Comparison of ENCODE assay signal across 9 mouse cellular contexts in genomic region chr11:103774228-103774530, GRCm38 (mm10). TPM values are rescaled to one million over a fixed set of nuclear protein-coding genes. Genes with fewer than 3 reads are reported as not detected.
DNase-seq lines count a peak whose midpoint lies in the region; ATAC-seq and TF ChIP-seq lines count a peak whose summit lies in the region.
"Had no signal": no experiment of that assay in that cellular context is flagged by ENCODE, and none has a peak within 500 bp of the region (broad histone marks: within the 10 kb centered on the region; RNA-seq: fewer than 3 reads in every experiment).

No protein-coding gene starts in this region.

- peaks cover 74% of the 10 kb centered on the region for H3K27me3 ChIP-seq in kidney, postnatal 0 days (ENCODE audit: insufficient read depth, low read length)
- H3K27me3 ChIP-seq in embryonic facial prominence, embryonic 15.5 days, result peaks cover 85% of the 10 kb centered on the region
- peaks cover 84% of the 10 kb centered on the region for H3K27me3 ChIP-seq in intestine, embryonic 15.5 days (replicated peaks)
- H3K27me3 ChIP-seq in neural tube, embryonic 13.5 days, result peaks cover 80% of the 10 kb centered on the region

- H3K27ac ChIP-seq in kidney, postnatal 0 days, result no peak overlapping the region
- H3K27ac ChIP-seq in embryonic facial prominence, embryonic 15.5 days (replicated peaks), result no peak overlapping the region
- no peak overlapping the region for H3K27ac ChIP-seq in intestine, embryonic 15.5 days
- H3K27ac ChIP-seq in neural tube, embryonic 13.5 days (replicated peaks), result no peak overlapping the region

- H3K9me3 ChIP-seq in kidney, postnatal 0 days (replicated peaks; ENCODE audit: low read length), result no peaks in the 10 kb centered on the region
- H3K9me3 ChIP-seq in embryonic facial prominence, embryonic 15.5 days (replicated peaks), result no peaks in the 10 kb centered on the region
- no peaks in the 10 kb centered on the region for H3K9me3 ChIP-seq in intestine, embryonic 15.5 days
- no peaks in the 10 kb centered on the region for H3K9me3 ChIP-seq in neural tube, embryonic 13.5 days

- no peak for DNase-seq in kidney, postnatal 0 days (ENCODE audit: low spot score)
- DNase-seq in kidney, adult 8-10 months, result no peak
- DNase-seq in adrenal gland, adult (ENCODE audit: inconsistent age in 2 of 2, low spot score in 1 of 2), result no peak
- DNase-seq in natural killer cell, adult 2 months (ENCODE audit: low spot score in 2 of 2), result no peak

- no peaks in the 10 kb centered on the region for H3K36me3 ChIP-seq in kidney, postnatal 0 days (ENCODE audit: insufficient read depth, low read length)
- H3K36me3 ChIP-seq in embryonic facial prominence, embryonic 15.5 days, result no peaks in the 10 kb centered on the region
- H3K36me3 ChIP-seq in intestine, embryonic 15.5 days, result no peaks in the 10 kb centered on the region
- no peaks in the 10 kb centered on the region for H3K36me3 ChIP-seq in neural tube, embryonic 13.5 days

- no peaks in the 10 kb centered on the region; the same call in 1 of the 2 replicates for H3K4me1 ChIP-seq in kidney, postnatal 0 days (replicated peaks; ENCODE audit: insufficient read depth, low read length)
- H3K4me1 ChIP-seq in embryonic facial prominence, embryonic 15.5 days, result peaks cover 29% of the 10 kb centered on the region
- peaks cover 21% of the 10 kb centered on the region for H3K4me1 ChIP-seq in intestine, embryonic 15.5 days (replicated peaks)
- H3K4me1 ChIP-seq in neural tube, embryonic 13.5 days (replicated peaks), result peaks cover 45% of the 10 kb centered on the region

- 0% methylated on average over 15 of the region's 19 CpGs for WGBS in kidney, postnatal 0 days
- under 1% methylated on average over 19 of the region's 19 CpGs for WGBS in embryonic facial prominence, embryonic 15.5 days
- WGBS in intestine, embryonic 15.5 days, result under 1% methylated on average over 19 of the region's 19 CpGs
- under 1% methylated on average over 19 of the region's 19 CpGs for WGBS in neural tube, embryonic 13.5 days

- peak overlapping the region; percentile 24 for H3K4me3 ChIP-seq in kidney, postnatal 0 days (replicated peaks; ENCODE audit: low read depth, low read length)
- peak overlapping the region; percentile 41 for H3K4me3 ChIP-seq in embryonic facial prominence, embryonic 15.5 days (replicated peaks)
- H3K4me3 ChIP-seq in intestine, embryonic 15.5 days (replicated peaks), result peak overlapping the region; percentile 31
- peak overlapping the region; percentile 42 for H3K4me3 ChIP-seq in neural tube, embryonic 13.5 days

- H3K9ac ChIP-seq in kidney, postnatal 0 days (ENCODE audit: low read depth, low read length), result no peak overlapping the region
- no peak overlapping the region for H3K9ac ChIP-seq in embryonic facial prominence, embryonic 15.5 days
- H3K9ac ChIP-seq in intestine, embryonic 15.5 days, result no peak overlapping the region
- peak overlapping the region; percentile 66 for H3K9ac ChIP-seq in neural tube, embryonic 13.5 days

- H3K4me2 ChIP-seq in kidney, postnatal 0 days (ENCODE audit: low read length), result peak overlapping the region; percentile 45
- peak overlapping the region; percentile 54 for H3K4me2 ChIP-seq in embryonic facial prominence, embryonic 15.5 days (replicated peaks)
- peak overlapping the region; percentile 61 for H3K4me2 ChIP-seq in intestine, embryonic 15.5 days (replicated peaks)
- peak overlapping the region; percentile 69 for H3K4me2 ChIP-seq in neural tube, embryonic 13.5 days

- ATAC-seq in kidney, postnatal 0 days (replicated peaks; ENCODE audit: low FRiP score, low read depth), result no peak
- ATAC-seq in embryonic facial prominence, embryonic 15.5 days (ENCODE audit: insufficient number of reproducible peaks, low FRiP score, low TSS enrichment, low read depth), result no peak
- 0 out of 2 replicates have a peak, but pooled peaks have one; percentile 23 for ATAC-seq in intestine, embryonic 15.5 days
- ATAC-seq in neural tube, embryonic 13.5 days (ENCODE audit: low read depth), result no peak
- no peak for ATAC-seq in frontal cortex, adult (ENCODE audit: low TSS enrichment)
- ATAC-seq: Patski had no signal

- no peak for TF ChIP-seq CTCF in kidney, postnatal 0 days (IDR thresholded peaks at IDR 0.05; ENCODE audit: low read depth)

RNA-seq across cellular contexts. Expression of gene Wnt3, which starts 0.2 kb away (rescaled TPM):
- polyA plus RNA-seq in kidney, postnatal 0 days (2015; fragmentation: Nextera tagmentation; extraction: Ambion mirVana), result 0.05 and 0.06 TPM in 2 replicates
- 8.7 and 8.8 TPM in 2 replicates for polyA plus RNA-seq in embryonic facial prominence, embryonic 15.5 days (2015; fragmentation: Nextera tagmentation; extraction: Ambion mirVana)
- polyA plus RNA-seq in intestine, embryonic 15.5 days (2015; fragmentation: Nextera tagmentation; extraction: Ambion mirVana), result 0.31 and 0.49 TPM in 2 replicates
- 8.1 and 9.2 TPM in 2 replicates for polyA plus RNA-seq in neural tube, embryonic 13.5 days (2015; fragmentation: Nextera tagmentation; extraction: Ambion mirVana)
- polyA plus RNA-seq: Patski had no signal

RNA-seq across cellular contexts. Expression of gene Wnt9b, which starts 24.6 kb away (rescaled TPM):
- polyA plus RNA-seq in kidney, postnatal 0 days (2015; fragmentation: Nextera tagmentation; extraction: Ambion mirVana), result 10.4 and 12.5 TPM in 2 replicates
- polyA plus RNA-seq in embryonic facial prominence, embryonic 15.5 days (2015; fragmentation: Nextera tagmentation; extraction: Ambion mirVana), result 0.47 and 1.2 TPM in 2 replicates
- 0.04 and 0.08 TPM in 2 replicates for polyA plus RNA-seq in intestine, embryonic 15.5 days (2015; fragmentation: Nextera tagmentation; extraction: Ambion mirVana)
- not detected in 2 replicates for polyA plus RNA-seq in neural tube, embryonic 13.5 days (2015; fragmentation: Nextera tagmentation; extraction: Ambion mirVana)
- polyA plus RNA-seq: Patski had no signal
